Mouse (Mus musculus): Measurements from ENCODE around the gene Olig2. TPM values are rescaled to one million over a fixed set of nuclear protein-coding genes. Genes with fewer than 3 reads are reported as not detected.

Gene Olig2
- 9.7 and 19.2 TPM in 2 replicates for polyA plus RNA-seq (2021; fragmentation: Nextera tagmentation)
- long read RNA-seq, experiment 1, transcript Olig2-201 (2 exons, 2,530 nt), result major isoform, 49 of 61 reads
- long read RNA-seq, experiment 1, partial matches to known transcripts, result 11 of 61 reads
- long read RNA-seq, experiment 1, other reads (novel, unspliced or antisense), result 1 of 61 reads
- long read RNA-seq, experiment 2, transcript Olig2-201 (2 exons, 2,530 nt), result major isoform, 301 of 328 reads
- long read RNA-seq, experiment 2, partial matches to known transcripts, result 0 of 328 reads
- long read RNA-seq, experiment 2, other reads (novel, unspliced or antisense), result 27 of 328 reads

DNA sequence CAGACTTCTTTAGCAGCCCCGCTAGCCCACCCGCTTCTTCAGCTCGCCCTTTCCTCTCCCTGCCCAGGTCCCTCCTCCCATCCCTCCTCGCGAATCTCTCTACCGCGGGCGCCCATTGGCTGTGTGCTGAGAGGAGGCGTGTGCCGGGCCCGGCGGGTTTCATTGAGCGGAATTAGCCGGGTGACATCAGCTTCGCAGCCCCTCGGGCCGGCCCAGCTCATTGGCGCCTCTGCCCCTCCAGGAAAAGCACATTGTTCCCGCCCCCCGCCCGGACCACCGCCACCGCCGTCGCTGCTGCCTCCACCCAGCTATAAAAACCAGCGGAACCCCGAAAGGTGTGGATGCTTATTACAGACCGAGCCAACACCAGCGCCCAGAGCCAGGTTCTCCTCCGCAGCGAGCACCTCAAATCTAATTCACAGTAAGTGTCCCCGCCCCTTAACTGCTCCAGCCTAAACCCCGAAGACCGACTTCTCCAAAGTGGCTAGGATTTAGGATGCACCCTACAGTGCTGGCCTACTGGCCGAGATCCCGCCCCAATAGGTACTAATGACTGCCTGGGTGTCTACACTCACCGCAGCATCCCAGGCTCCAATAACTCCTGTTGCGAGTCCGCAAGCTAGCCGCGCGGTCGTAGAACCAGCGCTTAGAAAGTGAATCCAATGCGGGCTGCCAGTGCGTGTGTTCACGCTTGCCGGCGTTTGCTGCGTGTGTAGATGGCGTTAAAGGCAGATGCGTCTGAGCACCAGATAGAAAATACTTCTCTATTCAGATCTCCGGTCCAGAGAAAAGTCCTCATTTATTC lies at the start of gene Olig2:
TSS of gene Olig2 (plus strand) at position 225 of the 805 bp plus-strand sequence.

GRCm38 (mm10) chr16:91269468-91270211 lies 44.4 kb downstream of the Olig2 start, which contains the start of gene Olig1:
Gene Olig1 (plus strand): TSS chr16:91269772.

Other genes with a start within 250 kb of the Olig2 start
- 51.1 and 56.1 TPM in 2 replicates for gene Synj1, start 214.1 kb upstream of the Olig2 start, polyA plus RNA-seq (2021; fragmentation: Nextera tagmentation)
- gene Paxbp1, start 180.9 kb upstream of the Olig2 start, polyA plus RNA-seq (2021; fragmentation: Nextera tagmentation), result 2.4 and 4.0 TPM in 2 replicates
- gene 4932438H23Rik, start 130.3 kb upstream of the Olig2 start, polyA plus RNA-seq (2021; fragmentation: Nextera tagmentation), result 0.59 and 2.8 TPM in 2 replicates
- 58.9 and 74.9 TPM in 2 replicates for gene Olig1, start 44.3 kb downstream of the Olig2 start, polyA plus RNA-seq (2021; fragmentation: Nextera tagmentation)
- gene Ifnar2, start 147.3 kb downstream of the Olig2 start, polyA plus RNA-seq (2021; fragmentation: Nextera tagmentation), result 63.0 and 66.4 TPM in 2 replicates
- not detected in 2 replicates for gene Gm21970, start 166.3 kb downstream of the Olig2 start, polyA plus RNA-seq (2021; fragmentation: Nextera tagmentation)
- gene Il10rb, start 180.7 kb downstream of the Olig2 start, polyA plus RNA-seq (2021; fragmentation: Nextera tagmentation), result 15.2 and 17.8 TPM in 2 replicates

Data from layer of hippocampus, adult 6 months (tissue).